Mouse (Mus musculus): ENCODE data around the gene Hemgn. TPM values are rescaled to one million over a fixed set of nuclear protein-coding genes. Genes with fewer than 3 reads are reported as not detected.
A peak's percentile ranks its signal among the peaks of the same experiment; 100 is the strongest.

The Hemgn gene
- total and polyA plus RNA-seq, 3 experiments, result 11.8 to 19.9 TPM; not detected in 1

DNA sequence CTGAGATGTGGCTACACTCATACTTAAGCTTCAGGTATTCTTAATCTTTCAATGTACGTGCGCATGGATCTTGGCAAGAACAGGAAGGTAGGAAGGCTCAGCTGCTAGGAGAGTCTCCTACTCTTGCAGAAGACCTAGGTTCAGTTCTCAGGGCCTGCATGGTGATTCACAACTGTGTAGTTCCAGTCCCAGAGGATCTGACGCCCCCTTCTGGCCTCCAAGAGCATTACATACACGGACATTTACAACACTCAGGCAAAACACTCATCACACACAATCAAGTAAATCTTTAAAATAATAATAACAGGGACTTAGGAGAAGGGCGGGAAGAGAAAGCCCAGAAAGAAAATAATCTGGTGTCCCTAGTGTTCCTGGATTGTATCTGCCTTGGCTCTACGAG, 38.9 kb downstream of the Hemgn start:
- no peaks in the 10 kb centered on the region; the same call in 1 of the 2 replicates for H3K79me2 ChIP-seq (ENCODE audit: control insufficient read depth, insufficient read depth, low read length, poor library complexity)
- H3K27ac ChIP-seq (ENCODE audit: control insufficient read depth, low read depth, low read length), result peak overlapping the region; percentile 65
- peak; percentile 86 for DNase-seq (ENCODE audit: low read depth, low spot score)
- H3K36me3 ChIP-seq (ENCODE audit: control insufficient read depth in 1 of 2, insufficient read depth in 2 of 2, low read length in 2 of 2), result no peaks in the 10 kb centered on the region
- peak overlapping the region; percentile 80 for H3K9ac ChIP-seq (ENCODE audit: control insufficient read depth, low read depth, low read length, poor library complexity, severe bottlenecking)
- peaks cover 0 to 3% of the 10 kb centered on the region in 2 experiments; a peak in 1 of 4 replicates for H3K4me1 ChIP-seq (ENCODE audit: control insufficient read depth in 1 of 2, insufficient read depth in 2 of 2, low read length in 2 of 2)
- H3K27me3 ChIP-seq (ENCODE audit: control insufficient read depth in 1 of 2, insufficient read depth in 2 of 2, low read length in 2 of 2), result no peaks in the 10 kb centered on the region
- H3K4me3 ChIP-seq (ENCODE audit: control insufficient read depth in 1 of 2, insufficient read depth in 1 of 2, low read depth in 2 of 2, low read length in 2 of 2), result peak overlapping the region; percentile 64 to 82
- H3K9me3 ChIP-seq (replicated peaks; ENCODE audit: insufficient read depth, low read length), result no peaks in the 10 kb centered on the region
- TF ChIP-seq MEF2A (IDR thresholded peaks at IDR 0.05; ENCODE audit: extremely low read depth, insufficient replicate concordance, low read depth, low read length, poor library complexity, severe bottlenecking) (no peak), MXI1 (IDR thresholded peaks at IDR 0.05; ENCODE audit: low read depth, low read length) (no peak), JUND (IDR thresholded peaks at IDR 0.05; ENCODE audit: low read depth, low read length) (no peak), CTCF (IDR thresholded peaks at IDR 0.05 in 2 of 3, conservative IDR thresholded peaks at IDR 0.05 in 1 of 3; ENCODE audit: control insufficient read depth in 1 of 3, insufficient read depth in 1 of 3, low read depth in 2 of 3, low read length in 3 of 3, poor library complexity in 1 of 3, severe bottlenecking in 1 of 3) (peak; percentile 71 to 84 (median 79)), E2F4 (IDR thresholded peaks at IDR 0.05; ENCODE audit: borderline replicate concordance, low read depth, low read length) (no peak), BHLHE40 (IDR thresholded peaks at IDR 0.05; ENCODE audit: borderline replicate concordance, low read depth, low read length) (no peak; the same call in 1 of the 2 replicates), ZNF384 (IDR thresholded peaks at IDR 0.05; ENCODE audit: low read depth, low read length) (no peak), GABPA (IDR thresholded peaks at IDR 0.05; ENCODE audit: low read depth, low read length) (no peak), USF2 (IDR thresholded peaks at IDR 0.05; ENCODE audit: borderline replicate concordance in 1 of 2, insufficient read depth in 1 of 2, low read depth in 1 of 2, low read length in 2 of 2) (no peak), ELF1 (IDR thresholded peaks at IDR 0.05; ENCODE audit: low read depth, low read length) (no peak), TCF12 (IDR thresholded peaks at IDR 0.05; ENCODE audit: low read depth, low read length) (no peak), ZC3H11A (IDR thresholded peaks at IDR 0.05; ENCODE audit: low read depth, low read length) (no peak), MAZ (IDR thresholded peaks at IDR 0.05; ENCODE audit: low read depth, low read length) (no peak), TAL1 (IDR thresholded peaks at IDR 0.05; ENCODE audit: low read length) (no peak), NELFE (IDR thresholded peaks at IDR 0.05; ENCODE audit: low read depth, low read length) (no peak), MAFK (IDR thresholded peaks at IDR 0.05; ENCODE audit: borderline replicate concordance, low read depth, low read length) (no peak), POLR2A (IDR thresholded peaks at IDR 0.05; ENCODE audit: control insufficient read depth in 1 of 2, insufficient read depth in 1 of 2, low read depth in 1 of 2, low read length in 2 of 2, poor library complexity in 1 of 2) (no peak), EP300 (IDR thresholded peaks at IDR 0.05; ENCODE audit: low read depth in 1 of 2, low read length in 2 of 2) (no peak), RCOR1 (IDR thresholded peaks at IDR 0.05; ENCODE audit: low read depth, low read length) (no peak), KAT2A (conservative IDR thresholded peaks at IDR 0.05; ENCODE audit: low read depth, low read length) (no peak), SMC3 (IDR thresholded peaks at IDR 0.05; ENCODE audit: low read depth, low read length) (peak; percentile 64), HCFC1 (IDR thresholded peaks at IDR 0.05; ENCODE audit: low read depth, low read length) (peak; percentile 41; the same call in 1 of the 2 replicates), CHD2 (IDR thresholded peaks at IDR 0.05; ENCODE audit: low read length) (no peak), MYC (IDR thresholded peaks at IDR 0.05; ENCODE audit: low read depth, low read length) (no peak), ZKSCAN1 (IDR thresholded peaks at IDR 0.05; ENCODE audit: low read depth, low read length) (no peak), RAD21 (IDR thresholded peaks at IDR 0.05; ENCODE audit: low read depth, low read length) (peak; percentile 39), NRF1 (IDR thresholded peaks at IDR 0.05; ENCODE audit: insufficient read depth, low read depth, low read length, poor library complexity, severe bottlenecking) (no peak), TBP (IDR thresholded peaks at IDR 0.05; ENCODE audit: low read depth, low read length) (no peak), SIN3A (IDR thresholded peaks at IDR 0.05; ENCODE audit: low read length) (peak; percentile 14; the same call in 1 of the 2 replicates)
